Mouse (Mus musculus): Measurements from ENCODE around the gene Notch1.

Gene Notch1

GRCm38 (mm10) chr2:26481724-26482495 is 34.6 kb downstream of the Notch1 start:
- DNase-seq (ENCODE audit: low spot score in 2 of 2) = no peak

GRCm38 (mm10) chr2:26480911-26481310 is 35.6 kb downstream of the Notch1 start:
- no peak for DNase-seq (ENCODE audit: low spot score in 2 of 2)

- peak in 1 of 2 experiments; percentile 70 for DNase-seq (ENCODE audit: low spot score in 2 of 2)
Observed at GRCm38 (mm10) chr2:26478685-26479205, 37.7 kb downstream of the Notch1 start.

- DNase-seq (ENCODE audit: low spot score in 2 of 2) = no peak
Observed at GRCm38 (mm10) chr2:26477911-26478310, 38.6 kb downstream of the Notch1 start.

- no peak for DNase-seq (ENCODE audit: low spot score in 2 of 2)
Observed at GRCm38 (mm10) chr2:26475505-26476430, 40.7 kb downstream of the Notch1 start.

- no peak for DNase-seq (ENCODE audit: low spot score in 2 of 2)
Observed at GRCm38 (mm10) chr2:26474789-26475504, 41.5 kb downstream of the Notch1 start.

GRCm38 (mm10) chr2:26472312-26473090 is 44.0 kb downstream of the Notch1 start:
- DNase-seq (ENCODE audit: low spot score in 2 of 2) = no peak

GRCm38 (mm10) chr2:26471652-26472285 is 44.7 kb downstream of the Notch1 start:
- no peak for DNase-seq (ENCODE audit: low spot score in 2 of 2)

- DNase-seq (ENCODE audit: low spot score in 2 of 2) = no peak
Observed at GRCm38 (mm10) chr2:26470967-26471366, 45.5 kb downstream of the Notch1 start.

GRCm38 (mm10) chr2:26468376-26468775 is 48.1 kb downstream of the Notch1 start:
- DNase-seq (ENCODE audit: low spot score in 2 of 2) = no peak

GRCm38 (mm10) chr2:26463412-26463811 is 53.1 kb downstream of the Notch1 start:
- no peak for DNase-seq (ENCODE audit: low spot score in 2 of 2)

- DNase-seq (ENCODE audit: low spot score in 2 of 2) = no peak
Observed at GRCm38 (mm10) chr2:26462980-26463379, 53.5 kb downstream of the Notch1 start.

GRCm38 (mm10) chr2:26461667-26462066 is 54.8 kb downstream of the Notch1 start:
- DNase-seq (ENCODE audit: low spot score in 2 of 2) = no peak

- no peak for DNase-seq (ENCODE audit: low spot score in 2 of 2)
Observed at GRCm38 (mm10) chr2:26460837-26461236, 55.6 kb downstream of the Notch1 start.

- no peak for DNase-seq (ENCODE audit: low spot score in 2 of 2)
Observed at GRCm38 (mm10) chr2:26460097-26460646, 56.3 kb downstream of the Notch1 start.

GRCm38 (mm10) chr2:26459478-26459877 is 57.0 kb downstream of the Notch1 start:
- no peak for DNase-seq (ENCODE audit: low spot score in 2 of 2)

GRCm38 (mm10) chr2:26458402-26459124 is 57.9 kb downstream of the Notch1 start:
- DNase-seq (ENCODE audit: low spot score in 2 of 2) = no peak

- DNase-seq (ENCODE audit: low spot score in 2 of 2) = peak; percentile 88 to 91
Observed at GRCm38 (mm10) chr2:26449121-26450060, 67.1 kb downstream of the Notch1 start.

Data from right cerebral cortex, postnatal 10 days (tissue).